Mouse (Mus musculus) ES-E14 (cell line): ENCODE measurements around the gene Atp1b2.
A peak's percentile ranks its signal among the peaks of the same experiment; 100 is the strongest.

Source experiments
- HCFC1 ChIP-seq: IDR thresholded peaks from 2 replicates; pipeline ENCODE4 v1.6.1; 2012; ENCODE audit warnings: low read length, inconsistent platforms, borderline replicate concordance; ENCODE audit not compliant: insufficient read depth
- ZC3H11A ChIP-seq: IDR thresholded peaks from 2 replicates; pipeline ENCODE4 v1.6.1; 2012; ENCODE audit warnings: low read depth, mild to moderate bottlenecking, inconsistent platforms, low read length, borderline replicate concordance
- ZNF384 ChIP-seq: IDR thresholded peaks from 2 replicates; pipeline ENCODE4 v1.6.1; 2012; ENCODE audit warnings: low read depth, low read length, inconsistent platforms

- TF ChIP-seq ZC3H11A = no peak
- peak; percentile 66; the same call in 1 of the 2 replicates for TF ChIP-seq HCFC1
- TF ChIP-seq ZNF384 = peak; percentile 99
Measured at GRCm38 (mm10) chr11:69605726-69606490, at the start of gene Atp1b2.
